Mouse (Mus musculus) retina, postnatal 1 day (tissue): ENCODE results near the gene Ttyh3.

Experiments used
- DNase-seq: peaks from one replicate; pipeline ENCODE4 v3.0.0-alpha.2; 2012

The Ttyh3 gene

GRCm38 (mm10) chr5:140607836-140608633 lies 40.8 kb downstream of the Ttyh3 start:
- DNase-seq, result peak; percentile 59

- peak; percentile 99 for DNase-seq
These were observed 41.6 kb downstream of the Ttyh3 start, which contains the start of gene Lfng for GRCm38 (mm10) chr5:140607001-140607835. Gene Lfng (plus strand): TSS chr5:140607320.

- DNase-seq, result peak; percentile 49
These were observed 42.4 kb downstream of the Ttyh3 start for GRCm38 (mm10) chr5:140606386-140606785.

GRCm38 (mm10) chr5:140605228-140605627 lies 43.6 kb downstream of the Ttyh3 start:
- DNase-seq, result peak; percentile 85

GRCm38 (mm10) chr5:140604386-140604785 lies 44.4 kb downstream of the Ttyh3 start:
- DNase-seq, result no peak

- DNase-seq, result no peak
These were observed 46.3 kb downstream of the Ttyh3 start for GRCm38 (mm10) chr5:140602540-140602939.

GRCm38 (mm10) chr5:140601712-140602111 lies 47.1 kb downstream of the Ttyh3 start:
- peak; percentile 83 for DNase-seq

GRCm38 (mm10) chr5:140599939-140600338 lies 48.9 kb downstream of the Ttyh3 start:
- DNase-seq, result no peak

GRCm38 (mm10) chr5:140597787-140598186 lies 51.0 kb downstream of the Ttyh3 start:
- DNase-seq, result no peak

GRCm38 (mm10) chr5:140596927-140597588 lies 51.8 kb downstream of the Ttyh3 start:
- DNase-seq, result no peak

- no peak for DNase-seq
These were observed 52.4 kb downstream of the Ttyh3 start for GRCm38 (mm10) chr5:140596426-140596825.

GRCm38 (mm10) chr5:140594846-140595245 lies 54.0 kb downstream of the Ttyh3 start:
- DNase-seq, result no peak

GRCm38 (mm10) chr5:140589082-140589774 lies 59.6 kb downstream of the Ttyh3 start:
- no peak for DNase-seq

GRCm38 (mm10) chr5:140583732-140584368 lies 65.0 kb downstream of the Ttyh3 start:
- DNase-seq, result peak; percentile 93

GRCm38 (mm10) chr5:140582995-140583731 lies 65.7 kb downstream of the Ttyh3 start:
- peak; percentile 73 for DNase-seq

GRCm38 (mm10) chr5:140581569-140581968 lies 67.3 kb downstream of the Ttyh3 start:
- peak; percentile 69 for DNase-seq

- peak; percentile 93 for DNase-seq
These were observed 69.1 kb downstream of the Ttyh3 start for GRCm38 (mm10) chr5:140579771-140580170.

- no peak for DNase-seq
These were observed 69.6 kb downstream of the Ttyh3 start for GRCm38 (mm10) chr5:140579221-140579620.

- DNase-seq, result no peak
These were observed 73.4 kb downstream of the Ttyh3 start for GRCm38 (mm10) chr5:140575381-140575866.

GRCm38 (mm10) chr5:140572611-140573010 lies 76.2 kb downstream of the Ttyh3 start:
- no peak for DNase-seq

GRCm38 (mm10) chr5:140571673-140572072 lies 77.2 kb downstream of the Ttyh3 start:
- DNase-seq, result no peak
